Mouse (Mus musculus) hindbrain, postnatal 0 days (tissue): ENCODE measurements around the gene Capn1. TPM values are rescaled to one million over a fixed set of nuclear protein-coding genes. Genes with fewer than 3 reads are reported as not detected.
A peak's percentile ranks its signal among the peaks of the same experiment; 100 is the strongest.

Source experiments
- ATAC-seq: fragments of 200-750 bp; cut with Nextera tagmentation; 2 replicates; pipeline ENCODE4 v1.8.0; 2017; ENCODE audit warnings: mild to moderate bottlenecking, moderate TSS enrichment, moderate library complexity
- DNase-seq: peaks from one replicate; pipeline ENCODE4 v3.0.0-alpha.2; 2015; ENCODE audit warnings: low spot score
- H3K27ac ChIP-seq: fragments of 300-500 bp; sonication (generic); 2 replicates; pipeline ENCODE4 v1.5.1; 2014; ENCODE audit warnings: mild to moderate bottlenecking
- H3K27me3 ChIP-seq: fragments of 300-500 bp; sonication (generic); 2 replicates; pipeline ENCODE4 v1.6.1; 2014; ENCODE audit warnings: low read length, mixed read lengths; ENCODE audit not compliant: insufficient read depth
- H3K36me3 ChIP-seq: fragments of 300-500 bp; sonication (generic); 2 replicates; pipeline ENCODE4 v1.6.1; 2014; ENCODE audit warnings: low read length, mixed read lengths; ENCODE audit not compliant: insufficient read depth
- H3K4me1 ChIP-seq: fragments of 300-500 bp; sonication (generic); 2 replicates; pipeline ENCODE4 v1.6.1; 2014; ENCODE audit warnings: antibody characterized with exemption, low read length, mixed read lengths; ENCODE audit not compliant: insufficient read depth
- H3K4me2 ChIP-seq: fragments of 300-500 bp; sonication (generic); 2 replicates; pipeline ENCODE4 v1.6.1; 2014; ENCODE audit warnings: low read depth, mild to moderate bottlenecking, low read length, moderate library complexity, mixed read lengths
- H3K4me3 ChIP-seq: fragments of 300-500 bp; sonication (generic); 2 replicates; pipeline ENCODE4 v1.5.1; 2014; ENCODE audit warnings: low read length
- H3K9ac ChIP-seq: fragments of 300-500 bp; sonication (generic); replicated peaks from 2 replicates; pipeline ENCODE4 v1.6.1; 2014; ENCODE audit warnings: mild to moderate bottlenecking, low read length, moderate library complexity, mixed read lengths
- H3K9me3 ChIP-seq: fragments of 300-500 bp; sonication (generic); 2 replicates; pipeline ENCODE4 v1.6.1; 2016; ENCODE audit warnings: low read length, mixed read lengths
- CTCF ChIP-seq: IDR thresholded peaks from 2 replicates; pipeline ENCODE4 v1.5.1; 2016; ENCODE audit warnings: antibody characterized with exemption, control low read depth, low read depth
- WGBS: fragments of 180-500 bp; shearing (Covaris S2); extraction: QIAGEN DNeasy Blood & Tissue Kit; methylation state at CpG from one replicate; pipeline ENCODE4 v1.1.7; 2014; 5-methylcytosine and 5-hydroxymethylcytosine counted together
- microRNA-seq, 2 experiments: library from miRNA; unstranded; fragments of <30 nt; microRNA quantifications; one replicate each; pipeline ENCODE4; 2016
- polyA plus RNA-seq: library from polyadenylated mRNA; unstranded; fragments of >200 nt; fragmentation: Nextera tagmentation; extraction: Ambion mirVana; gene quantifications from 2 replicates; pipeline ENCODE4 v1.2.1, GENCODE M21; 2015
- total RNA-seq: library from RNA; depleted of rRNA; stranded (reverse); fragments of >200 nt; gene quantifications from 2 replicates; pipeline ENCODE4 v1.2.3, GENCODE M21; 2014; rRNA removed

Gene Capn1
- total and polyA plus RNA-seq, 2 experiments from 2014 or later: 4.8 to 15.7 TPM

DNA sequence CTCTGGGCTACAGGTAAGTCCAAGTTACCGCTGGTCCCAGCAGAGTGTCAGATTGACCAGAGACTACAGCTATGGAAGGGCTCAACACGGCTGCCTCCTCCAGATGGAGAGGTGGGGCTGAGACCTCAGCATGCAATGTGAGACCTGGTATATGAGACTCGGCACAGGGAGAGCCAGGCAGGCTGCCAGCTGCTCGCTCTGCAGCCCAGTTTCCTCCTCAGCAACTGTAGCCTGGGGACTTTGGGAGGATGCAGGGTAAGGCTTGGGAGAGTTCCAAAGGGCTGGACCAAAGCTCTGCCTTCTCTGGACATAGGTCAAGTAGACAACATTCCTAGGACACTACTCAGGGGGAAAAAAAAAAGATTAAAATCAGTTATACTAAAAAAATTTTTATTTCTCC, 75.5 kb downstream of the Capn1 start:
- no peaks in the 10 kb centered on the region for H3K36me3 ChIP-seq
- no peak overlapping the region for H3K4me2 ChIP-seq
- ATAC-seq: peak; percentile 57; the same call in 1 of the 2 replicates
- WGBS: 30% methylated on average over 4 of the region's 4 CpGs
- TF ChIP-seq CTCF: no peak
- no peaks in the 10 kb centered on the region for H3K27me3 ChIP-seq
- peaks cover 9% of the 10 kb centered on the region for H3K4me1 ChIP-seq
- H3K27ac ChIP-seq: peak overlapping the region; percentile 71; the same call in 1 of the 2 replicates
- peak; percentile 83 for DNase-seq
- no peaks in the 10 kb centered on the region for H3K9me3 ChIP-seq
- H3K9ac ChIP-seq: no peak overlapping the region
- no peak overlapping the region for H3K4me3 ChIP-seq

DNA sequence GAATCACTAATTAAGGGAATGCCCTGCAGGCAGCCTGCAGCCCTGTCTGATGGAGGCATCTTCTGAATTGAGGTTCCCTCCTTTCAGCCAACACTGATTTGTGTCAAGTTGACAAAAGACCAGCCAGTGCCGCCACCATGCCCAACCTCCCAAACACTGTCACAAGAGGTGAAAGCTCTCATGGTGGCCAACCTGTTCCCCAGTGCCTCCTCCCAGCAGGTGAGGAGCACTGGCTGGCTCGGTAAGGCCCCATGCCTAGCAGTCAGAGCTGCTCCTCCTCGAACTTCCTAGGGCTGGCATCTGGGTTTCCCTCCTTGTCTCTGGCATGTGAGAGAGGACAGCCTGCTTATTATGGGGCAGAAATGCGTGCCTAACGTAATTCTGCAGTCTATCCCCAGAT, 76.0 kb downstream of the Capn1 start:
- Histone ChIP-seq H3K9me3 (no peaks in the 10 kb centered on the region), H3K9ac (no peak overlapping the region), H3K4me1 (peaks cover 9% of the 10 kb centered on the region), H3K36me3 (no peaks in the 10 kb centered on the region), H3K27ac (peak overlapping the region; percentile 71), H3K27me3 (no peaks in the 10 kb centered on the region), H3K4me2 (no peak overlapping the region), H3K4me3 (no peak overlapping the region)
- DNase-seq: no peak
- TF ChIP-seq CTCF: no peak
- 41% methylated on average over 5 of the region's 5 CpGs for WGBS
- no peak for ATAC-seq

Small RNA genes within 50 kb of the gene (microRNA-seq; reads per million reads assigned to microRNA genes)
- 1.2 to 2.5 reads per million in 2 experiments for gene Mir6988

Other genes starting within 250 kb of the Capn1 start
- 84.1 and 96.6 TPM in 2 replicates for gene Scyl1, start 244.5 kb downstream of the Capn1 start, total RNA-seq
- 73.3 and 76.2 TPM in 2 replicates for gene Scyl1, start 244.5 kb downstream of the Capn1 start, polyA plus RNA-seq
- gene Frmd8, start 140.6 kb downstream of the Capn1 start, total RNA-seq: 19.8 and 43.2 TPM in 2 replicates
- gene Frmd8, start 140.6 kb downstream of the Capn1 start, polyA plus RNA-seq: 12.5 and 13.7 TPM in 2 replicates
- 2.1 and 6.0 TPM in 2 replicates for gene Slc25a45, start 138.1 kb downstream of the Capn1 start, total RNA-seq
- 1.8 and 2.8 TPM in 2 replicates for gene Slc25a45, start 138.1 kb downstream of the Capn1 start, polyA plus RNA-seq
- gene Tigd3, start 121.7 kb downstream of the Capn1 start, total RNA-seq: 7.5 and 10.1 TPM in 2 replicates
- 7.1 and 7.5 TPM in 2 replicates for gene Tigd3, start 121.7 kb downstream of the Capn1 start, polyA plus RNA-seq
- 61.7 and 77.4 TPM in 2 replicates for gene Dpf2, start 102.9 kb downstream of the Capn1 start, total RNA-seq
- 69.5 and 70.2 TPM in 2 replicates for gene Dpf2, start 102.9 kb downstream of the Capn1 start, polyA plus RNA-seq
- 22.0 and 28.0 TPM in 2 replicates for gene Cdc42ep2, start 91.1 kb downstream of the Capn1 start, total RNA-seq
- gene Cdc42ep2, start 91.1 kb downstream of the Capn1 start, polyA plus RNA-seq: 17.4 and 18.0 TPM in 2 replicates
- 23.4 and 28.9 TPM in 2 replicates for gene Pola2, start 51.7 kb downstream of the Capn1 start, total RNA-seq
- gene Pola2, start 51.7 kb downstream of the Capn1 start, polyA plus RNA-seq: 19.5 and 21.5 TPM in 2 replicates
- not detected in 2 replicates for gene Slc22a20, start 29.8 kb downstream of the Capn1 start, total RNA-seq
- not detected in 2 replicates for gene Slc22a20, start 29.8 kb downstream of the Capn1 start, polyA plus RNA-seq
- gene Syvn1, start 30.7 kb upstream of the Capn1 start, total RNA-seq: 27.6 and 34.1 TPM in 2 replicates
- 26.8 and 29.8 TPM in 2 replicates for gene Syvn1, start 30.7 kb upstream of the Capn1 start, polyA plus RNA-seq
- gene Mrpl49, start 41.9 kb upstream of the Capn1 start, total RNA-seq: 34.4 and 36.2 TPM in 2 replicates
- 52.4 and 54.9 TPM in 2 replicates for gene Mrpl49, start 41.9 kb upstream of the Capn1 start, polyA plus RNA-seq
- gene Fau, start 41.9 kb upstream of the Capn1 start, total RNA-seq: 558 and 787 TPM in 2 replicates
- 668 TPM in 2 replicates for gene Fau, start 41.9 kb upstream of the Capn1 start, polyA plus RNA-seq
- gene Znhit2, start 45.3 kb upstream of the Capn1 start, total RNA-seq: 76.0 and 97.3 TPM in 2 replicates
- 43.2 and 46.3 TPM in 2 replicates for gene Znhit2, start 45.3 kb upstream of the Capn1 start, polyA plus RNA-seq
- gene Tm7sf2, start 52.5 kb upstream of the Capn1 start, total RNA-seq: 122 and 123 TPM in 2 replicates
- gene Tm7sf2, start 52.5 kb upstream of the Capn1 start, polyA plus RNA-seq: 57.7 and 64.2 TPM in 2 replicates
- gene Vps51, start 61.3 kb upstream of the Capn1 start, total RNA-seq: 100.0 and 102 TPM in 2 replicates
- gene Vps51, start 61.3 kb upstream of the Capn1 start, polyA plus RNA-seq: 91.2 and 92.2 TPM in 2 replicates
- gene Tmem262, start 64.1 kb upstream of the Capn1 start, total RNA-seq: not detected in 2 replicates
- gene Tmem262, start 64.1 kb upstream of the Capn1 start, polyA plus RNA-seq: not detected in 2 replicates
- 0.37 and 0.86 TPM in 2 replicates for gene Gm28374, start 66.4 kb upstream of the Capn1 start, total RNA-seq
- gene Gm28374, start 66.4 kb upstream of the Capn1 start, polyA plus RNA-seq: 0.24 and 1.1 TPM in 2 replicates
- gene Zfpl1, start 69.1 kb upstream of the Capn1 start, total RNA-seq: 76.9 and 88.2 TPM in 2 replicates
- 83.9 and 88.2 TPM in 2 replicates for gene Zfpl1, start 69.1 kb upstream of the Capn1 start, polyA plus RNA-seq
- 6.3 and 7.4 TPM in 2 replicates for gene Cdca5, start 69.1 kb upstream of the Capn1 start, total RNA-seq
- 6.1 and 7.4 TPM in 2 replicates for gene Cdca5, start 69.1 kb upstream of the Capn1 start, polyA plus RNA-seq
- not detected in 2 replicates for gene AC131692.1, start 78.5 kb upstream of the Capn1 start, total RNA-seq
- gene AC131692.1, start 78.5 kb upstream of the Capn1 start, polyA plus RNA-seq: not detected in 2 replicates
- gene Naaladl1, start 89.9 kb upstream of the Capn1 start, total RNA-seq: 0.40 and 0.89 TPM in 2 replicates
- gene Naaladl1, start 89.9 kb upstream of the Capn1 start, polyA plus RNA-seq: 0.36 and 0.43 TPM in 2 replicates
- 91.0 and 91.5 TPM in 2 replicates for gene Sac3d1, start 102.8 kb upstream of the Capn1 start, total RNA-seq
- gene Sac3d1, start 102.8 kb upstream of the Capn1 start, polyA plus RNA-seq: 50.5 and 51.9 TPM in 2 replicates
- 71.4 and 84.4 TPM in 2 replicates for gene Snx15, start 112.4 kb upstream of the Capn1 start, total RNA-seq
- gene Snx15, start 112.4 kb upstream of the Capn1 start, polyA plus RNA-seq: 60.9 and 62.7 TPM in 2 replicates
- gene Batf2, start 125.1 kb upstream of the Capn1 start, total RNA-seq: not detected in 2 replicates
- gene Batf2, start 125.1 kb upstream of the Capn1 start, polyA plus RNA-seq: 0.21 and 0.23 TPM in 2 replicates
- 112 and 123 TPM in 2 replicates for gene Arl2, start 125.7 kb upstream of the Capn1 start, total RNA-seq
- gene Arl2, start 125.7 kb upstream of the Capn1 start, polyA plus RNA-seq: 151 and 155 TPM in 2 replicates
- not detected in 2 replicates for gene Majin, start 168.5 kb upstream of the Capn1 start, total RNA-seq
- gene Majin, start 168.5 kb upstream of the Capn1 start, polyA plus RNA-seq: 0.24 TPM in 1 of 2 replicates, not detected in the other
- not detected in 2 replicates for gene Gpha2, start 210.5 kb upstream of the Capn1 start, total RNA-seq
- gene Gpha2, start 210.5 kb upstream of the Capn1 start, polyA plus RNA-seq: 0.39 and 0.60 TPM in 2 replicates
- gene Ppp2r5b, start 220.0 kb upstream of the Capn1 start, total RNA-seq: 272 and 321 TPM in 2 replicates
- gene Ppp2r5b, start 220.0 kb upstream of the Capn1 start, polyA plus RNA-seq: 149 and 160 TPM in 2 replicates
- gene Atg2a, start 225.8 kb upstream of the Capn1 start, total RNA-seq: 38.7 and 43.4 TPM in 2 replicates
- 7.6 and 8.9 TPM in 2 replicates for gene Atg2a, start 225.8 kb upstream of the Capn1 start, polyA plus RNA-seq